Mouse (Mus musculus) embryonic facial prominence, embryonic 11.5 days (tissue): ENCODE measurements at regions not wholly inside any gene's neighbourhood (a gene's known extent, or its start where the extent isn't known, plus 50 kb on each side); places are given as distances from the start of the nearest gene placed in this dataset.

ENCODE experiments used
- ATAC-seq: fragments of 200-750 bp; cut with Nextera tagmentation; replicated peaks from 2 replicates; pipeline ENCODE4 v1.8.0; 2017; ENCODE audit warnings: low read depth; ENCODE audit not compliant: insufficient number of reproducible peaks, low FRiP score, low TSS enrichment
- DNase-seq: peaks from one replicate; pipeline ENCODE4 v3.0.0-alpha.2; 2015; ENCODE audit warnings: low spot score
- H3K27ac ChIP-seq: fragments of 300-500 bp; sonication (generic); replicated peaks from 2 replicates; pipeline ENCODE4 v1.5.1; 2014; ENCODE audit warnings: mild to moderate bottlenecking, low read depth, low read length, control low read depth
- H3K27me3 ChIP-seq: fragments of 300-500 bp; sonication (generic); 2 replicates; pipeline ENCODE4 v1.6.1; 2014; ENCODE audit warnings: mild to moderate bottlenecking, low read length, moderate library complexity, mixed read lengths; ENCODE audit not compliant: control insufficient read depth, insufficient read depth
- H3K36me3 ChIP-seq: fragments of 300-500 bp; sonication (generic); replicated peaks from 2 replicates; pipeline ENCODE4 v1.6.1; 2014; ENCODE audit warnings: low read depth, mild to moderate bottlenecking, low read length, moderate library complexity, mixed read lengths; ENCODE audit not compliant: control insufficient read depth, insufficient read depth
- H3K4me1 ChIP-seq: fragments of 300-500 bp; sonication (generic); 2 replicates; pipeline ENCODE4 v1.6.1; 2014; ENCODE audit warnings: low read length, mixed read lengths; ENCODE audit not compliant: control insufficient read depth, insufficient read depth
- H3K4me2 ChIP-seq: fragments of 300-500 bp; sonication (generic); 2 replicates; pipeline ENCODE4 v1.6.1; 2014; ENCODE audit warnings: low read depth, mild to moderate bottlenecking, control low read depth, low read length, moderate library complexity
- H3K4me3 ChIP-seq: fragments of 300-500 bp; sonication (generic); 2 replicates; pipeline ENCODE4 v1.5.1; 2014; ENCODE audit warnings: low read depth, low read length, control low read depth
- H3K9ac ChIP-seq: fragments of 300-500 bp; sonication (generic); replicated peaks from 2 replicates; pipeline ENCODE4 v1.6.1; 2014; ENCODE audit warnings: mild to moderate bottlenecking, control low read depth, low read length
- H3K9me3 ChIP-seq: fragments of 300-500 bp; sonication (generic); replicated peaks from 2 replicates; pipeline ENCODE4 v1.6.1; 2016; ENCODE audit warnings: mild to moderate bottlenecking, low read length, inconsistent platforms, mixed read lengths; ENCODE audit not compliant: control insufficient read depth
- WGBS: fragments of 180-500 bp; shearing (Covaris S2); extraction: QIAGEN DNeasy Blood & Tissue Kit; methylation state at CpG from one replicate; pipeline ENCODE4 v1.1.7; 2014; 5-methylcytosine and 5-hydroxymethylcytosine counted together

DNA sequence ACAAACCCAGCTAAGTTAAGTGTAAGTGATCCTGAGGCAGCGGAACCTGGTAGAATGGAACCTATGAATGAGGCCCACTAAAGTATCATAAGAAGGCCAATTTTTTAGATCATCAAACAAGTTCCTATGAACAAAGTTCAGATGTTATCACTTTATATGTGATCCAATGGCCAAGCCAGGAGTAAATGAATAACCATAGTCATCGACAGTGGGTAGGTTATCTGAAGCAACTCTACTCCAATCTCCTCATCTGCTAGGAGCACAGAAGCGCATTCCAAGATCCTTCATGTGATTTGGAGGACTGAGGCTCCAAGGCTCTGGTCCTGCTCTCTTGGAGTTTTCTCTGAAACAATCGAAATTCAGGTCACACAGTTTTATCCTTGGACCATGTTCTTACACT lies 985.4 kb downstream of the Pcdh18 start:
- H3K9ac ChIP-seq, result no peak overlapping the region
- no peaks in the 10 kb centered on the region for H3K9me3 ChIP-seq
- no peaks in the 10 kb centered on the region for H3K4me1 ChIP-seq
- WGBS, result 82% methylated on average over 4 of the region's 4 CpGs
- no peak overlapping the region for H3K27ac ChIP-seq
- H3K4me2 ChIP-seq, result no peak overlapping the region
- ATAC-seq, result no peak
- H3K36me3 ChIP-seq, result no peaks in the 10 kb centered on the region
- no peak for DNase-seq
- H3K4me3 ChIP-seq, result no peak overlapping the region
- H3K27me3 ChIP-seq, result no peaks in the 10 kb centered on the region
